Mouse (Mus musculus): ENCODE measurements around the gene Eif3m. TPM values are rescaled to one million over a fixed set of nuclear protein-coding genes. Genes with fewer than 3 reads are reported as not detected.

Gene Eif3m
- polyA plus RNA-seq, 1 experiment = 29.7 TPM

- no peak for TF ChIP-seq CTCF (IDR thresholded peaks at IDR 0.05; ENCODE audit: control insufficient read depth, insufficient read depth, insufficient replicate concordance, low read depth, low read length)
- no peak for TF ChIP-seq POLR2A (IDR thresholded peaks at IDR 0.05; ENCODE audit: control insufficient read depth, low read depth, low read length)
- Histone ChIP-seq H3K27ac (ENCODE audit: control insufficient read depth, insufficient read depth, low read depth, low read length) (no peak overlapping the region), H3K36me3 (ENCODE audit: control insufficient read depth, insufficient read depth, low read length) (no peaks in the 10 kb centered on the region; the same call in 1 of the 2 replicates)
These were observed 922 bp upstream of the Eif3m start for GRCm38 (mm10) chr2:105017802-105018201.

DNA sequence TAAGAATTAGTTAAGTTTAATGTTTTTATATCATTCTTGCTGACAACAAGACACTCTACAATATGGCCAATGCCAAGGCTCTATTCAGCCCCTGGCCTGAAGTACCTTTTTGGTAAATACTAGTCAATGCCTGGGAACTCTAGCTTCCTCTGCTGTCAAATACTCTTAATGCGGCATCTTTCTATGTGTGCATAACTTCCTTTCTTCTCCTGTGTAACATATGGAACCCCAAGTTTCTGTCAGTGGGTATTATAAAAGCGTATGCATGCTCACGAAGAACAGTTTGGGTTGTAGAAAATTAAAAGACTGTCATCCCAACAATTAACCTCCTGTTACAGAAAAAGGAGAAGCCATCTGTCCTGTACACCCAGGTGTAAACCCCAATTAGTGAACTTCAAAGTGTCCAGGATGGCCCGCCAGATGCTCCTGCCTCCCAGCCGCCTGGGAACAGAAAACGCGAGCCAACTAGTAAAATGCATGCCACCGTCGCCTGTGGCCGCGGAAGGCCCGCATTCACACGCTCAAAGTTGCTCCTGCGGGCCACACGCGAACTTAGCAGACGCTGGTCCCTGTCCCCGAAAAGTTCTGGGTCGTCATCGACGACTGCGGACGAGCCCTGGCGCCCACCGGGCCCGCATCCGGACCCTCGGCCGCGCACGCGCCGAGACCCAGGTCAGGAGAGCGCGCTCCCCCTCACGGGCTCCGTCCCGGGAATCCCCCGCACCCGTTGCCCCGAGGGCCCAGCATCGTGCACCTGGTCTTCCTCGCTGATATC lies 501 bp downstream of the Eif3m start:
- H3K4me3 ChIP-seq (ENCODE audit: control insufficient read depth, low read depth, low read length) = peak overlapping the region; percentile 99
- H3K36me3 ChIP-seq (ENCODE audit: control insufficient read depth, insufficient read depth, low read length) = peaks cover 1% of the 10 kb centered on the region
- no peaks in the 10 kb centered on the region for H3K27me3 ChIP-seq (ENCODE audit: control insufficient read depth, insufficient read depth, low read length)
- H3K4me1 ChIP-seq (ENCODE audit: control insufficient read depth, insufficient read depth, low read length) = no peaks in the 10 kb centered on the region; the same call in 1 of the 2 replicates
- peak overlapping the region; percentile 73 for H3K27ac ChIP-seq (ENCODE audit: control insufficient read depth, insufficient read depth, low read depth, low read length)
- TF ChIP-seq CTCF (IDR thresholded peaks at IDR 0.05; ENCODE audit: control insufficient read depth, insufficient read depth, insufficient replicate concordance, low read depth, low read length) = no peak
- no peak for TF ChIP-seq POLR2A (IDR thresholded peaks at IDR 0.05; ENCODE audit: control insufficient read depth, low read depth, low read length)

More at GRCm38 (mm10) chr2:105017802-105018201, 922 bp upstream of the Eif3m start:
- H3K4me3 ChIP-seq (ENCODE audit: control insufficient read depth, low read depth, low read length) = no peak overlapping the region
- no peaks in the 10 kb centered on the region for H3K27me3 ChIP-seq (ENCODE audit: control insufficient read depth, insufficient read depth, low read length)
- H3K4me1 ChIP-seq (ENCODE audit: control insufficient read depth, insufficient read depth, low read length) = no peaks in the 10 kb centered on the region; the same call in 1 of the 2 replicates

DNA sequence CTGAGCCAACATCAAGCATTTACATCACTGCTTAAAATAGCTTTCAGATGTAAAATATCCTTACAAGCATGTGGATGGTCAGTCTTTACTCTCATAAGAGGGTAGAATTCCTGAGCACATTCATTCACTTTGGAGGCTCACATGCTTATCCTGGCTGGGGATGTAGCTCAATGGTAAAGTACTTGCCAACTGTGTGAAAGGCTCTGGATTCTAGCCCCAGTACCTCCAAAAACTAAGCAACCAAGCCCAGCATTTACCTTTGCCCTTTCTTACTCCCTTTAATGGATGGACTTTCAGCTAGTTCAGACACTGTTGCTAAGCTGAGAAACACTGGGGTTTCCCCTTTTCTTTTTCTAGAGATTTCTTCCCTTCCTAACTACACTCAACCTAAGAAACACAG lies 9.6 kb downstream of the Eif3m start:
- TF ChIP-seq POLR2A (IDR thresholded peaks at IDR 0.05; ENCODE audit: control insufficient read depth, low read depth, low read length) = no peak
- Histone ChIP-seq H3K4me3 (ENCODE audit: control insufficient read depth, low read depth, low read length) (no peak overlapping the region), H3K27me3 (ENCODE audit: control insufficient read depth, insufficient read depth, low read length) (no peaks in the 10 kb centered on the region), H3K36me3 (ENCODE audit: control insufficient read depth, insufficient read depth, low read length) (no peaks in the 10 kb centered on the region), H3K27ac (ENCODE audit: control insufficient read depth, insufficient read depth, low read depth, low read length) (no peak overlapping the region), H3K4me1 (ENCODE audit: control insufficient read depth, insufficient read depth, low read length) (no peaks in the 10 kb centered on the region)

- Histone ChIP-seq H3K27ac (ENCODE audit: control insufficient read depth, insufficient read depth, low read depth, low read length) (no peak overlapping the region), H3K36me3 (ENCODE audit: control insufficient read depth, insufficient read depth, low read length) (no peaks in the 10 kb centered on the region), H3K27me3 (ENCODE audit: control insufficient read depth, insufficient read depth, low read length) (no peaks in the 10 kb centered on the region), H3K4me1 (ENCODE audit: control insufficient read depth, insufficient read depth, low read length) (no peaks in the 10 kb centered on the region), H3K4me3 (ENCODE audit: control insufficient read depth, low read depth, low read length) (no peak overlapping the region)
- no peak for TF ChIP-seq CTCF (IDR thresholded peaks at IDR 0.05; ENCODE audit: control insufficient read depth, insufficient read depth, insufficient replicate concordance, low read depth, low read length)
- no peak for TF ChIP-seq POLR2A (IDR thresholded peaks at IDR 0.05; ENCODE audit: control insufficient read depth, low read depth, low read length)
These were observed 20.7 kb downstream of the Eif3m start for GRCm38 (mm10) chr2:104996201-104996600.

DNA sequence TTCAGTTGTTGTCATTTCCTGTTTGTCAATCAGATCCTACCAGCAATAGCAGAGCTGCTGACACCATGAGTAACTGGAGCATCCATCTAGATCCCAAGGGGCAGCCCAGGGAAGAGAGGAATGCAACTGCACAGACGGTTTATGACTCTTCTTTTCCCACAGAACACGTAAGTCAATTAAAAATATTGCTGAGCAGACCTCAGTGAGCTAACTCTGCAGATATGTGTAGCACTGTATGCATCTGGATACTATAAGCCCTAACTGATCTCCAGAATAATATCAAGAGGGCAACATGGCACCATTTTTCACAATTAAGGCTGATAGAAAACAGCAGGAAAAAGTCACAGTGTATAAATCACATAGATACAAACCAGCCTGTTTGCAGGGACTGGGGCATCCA lies 22.4 kb downstream of the Eif3m start:
- H3K4me1 ChIP-seq (ENCODE audit: control insufficient read depth, insufficient read depth, low read length) = no peaks in the 10 kb centered on the region
- no peak for TF ChIP-seq CTCF (IDR thresholded peaks at IDR 0.05; ENCODE audit: control insufficient read depth, insufficient read depth, insufficient replicate concordance, low read depth, low read length)
- TF ChIP-seq POLR2A (IDR thresholded peaks at IDR 0.05; ENCODE audit: control insufficient read depth, low read depth, low read length) = no peak

GRCm38 (mm10) chr2:104988974-104989373 lies 27.9 kb downstream of the Eif3m start:
- H3K27ac ChIP-seq (ENCODE audit: control insufficient read depth, insufficient read depth, low read depth, low read length) = no peak overlapping the region
- H3K27me3 ChIP-seq (ENCODE audit: control insufficient read depth, insufficient read depth, low read length) = no peaks in the 10 kb centered on the region
- H3K4me3 ChIP-seq (ENCODE audit: control insufficient read depth, low read depth, low read length) = no peak overlapping the region
- H3K4me1 ChIP-seq (ENCODE audit: control insufficient read depth, insufficient read depth, low read length) = no peaks in the 10 kb centered on the region
- TF ChIP-seq POLR2A (IDR thresholded peaks at IDR 0.05; ENCODE audit: control insufficient read depth, low read depth, low read length) = no peak
- no peak for TF ChIP-seq CTCF (IDR thresholded peaks at IDR 0.05; ENCODE audit: control insufficient read depth, insufficient read depth, insufficient replicate concordance, low read depth, low read length)
- no peaks in the 10 kb centered on the region for H3K36me3 ChIP-seq (ENCODE audit: control insufficient read depth, insufficient read depth, low read length)

More for the DNA sequence above, 22.4 kb downstream of the Eif3m start:
- H3K27me3 ChIP-seq (ENCODE audit: control insufficient read depth, insufficient read depth, low read length) = no peaks in the 10 kb centered on the region
- H3K27ac ChIP-seq (ENCODE audit: control insufficient read depth, insufficient read depth, low read depth, low read length) = no peak overlapping the region
- no peaks in the 10 kb centered on the region for H3K36me3 ChIP-seq (ENCODE audit: control insufficient read depth, insufficient read depth, low read length)
- H3K4me3 ChIP-seq (ENCODE audit: control insufficient read depth, low read depth, low read length) = no peak overlapping the region

DNA sequence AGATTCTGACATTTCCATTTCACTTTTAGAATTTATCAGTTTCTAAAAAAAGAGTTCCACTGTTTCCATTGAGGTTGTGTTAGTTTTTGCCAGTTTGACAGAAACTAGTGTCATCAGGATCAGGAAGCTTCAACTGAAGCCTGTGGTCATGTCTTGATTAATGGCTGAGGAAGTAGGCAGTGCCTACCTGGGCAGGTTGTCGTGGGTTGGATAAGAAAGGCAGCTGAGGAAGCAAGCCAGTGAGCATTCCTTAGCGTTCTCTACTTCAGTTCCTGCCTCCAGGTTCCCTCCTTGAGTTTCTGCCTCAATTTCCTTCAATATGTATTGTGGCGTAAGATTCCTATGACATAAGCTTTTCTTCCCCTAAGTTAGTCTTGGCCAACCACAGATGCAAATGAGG lies 31.1 kb downstream of the Eif3m start:
- no peaks in the 10 kb centered on the region for H3K4me1 ChIP-seq (ENCODE audit: control insufficient read depth, insufficient read depth, low read length)
- no peak overlapping the region for H3K27ac ChIP-seq (ENCODE audit: control insufficient read depth, insufficient read depth, low read depth, low read length)
- H3K36me3 ChIP-seq (ENCODE audit: control insufficient read depth, insufficient read depth, low read length) = no peaks in the 10 kb centered on the region
- no peak overlapping the region for H3K4me3 ChIP-seq (ENCODE audit: control insufficient read depth, low read depth, low read length)
- TF ChIP-seq POLR2A (IDR thresholded peaks at IDR 0.05; ENCODE audit: control insufficient read depth, low read depth, low read length) = no peak
- TF ChIP-seq CTCF (IDR thresholded peaks at IDR 0.05; ENCODE audit: control insufficient read depth, insufficient read depth, insufficient replicate concordance, low read depth, low read length) = no peak
- H3K27me3 ChIP-seq (ENCODE audit: control insufficient read depth, insufficient read depth, low read length) = no peaks in the 10 kb centered on the region
